Mouse (Mus musculus) forebrain, embryonic 13.5 days (tissue): Measurements from ENCODE around the gene Adcy9. TPM values are rescaled to one million over a fixed set of nuclear protein-coding genes. Genes with fewer than 3 reads are reported as not detected.

Source experiments
- ATAC-seq: fragments of 200-750 bp; cut with Nextera tagmentation; 2 replicates; pipeline ENCODE4 v1.8.0; 2017
- H3K27ac ChIP-seq: fragments of 300-500 bp; sonication (generic); 2 replicates; pipeline ENCODE4 v1.5.1; 2015; ENCODE audit warnings: inconsistent platforms, mild to moderate bottlenecking, moderate library complexity
- H3K27me3 ChIP-seq: fragments of 300-500 bp; sonication (generic); 2 replicates; pipeline ENCODE4 v1.6.1; 2015; ENCODE audit warnings: mild to moderate bottlenecking, inconsistent platforms
- H3K36me3 ChIP-seq: fragments of 300-500 bp; sonication (generic); 2 replicates; pipeline ENCODE4 v1.6.1; 2015; ENCODE audit warnings: mild to moderate bottlenecking, inconsistent platforms; ENCODE audit not compliant: poor library complexity, severe bottlenecking
- H3K4me1 ChIP-seq: fragments of 300-500 bp; sonication (generic); 2 replicates; pipeline ENCODE4 v1.6.1; 2015; ENCODE audit warnings: inconsistent platforms
- H3K4me2 ChIP-seq: fragments of 300-500 bp; sonication (generic); 2 replicates; pipeline ENCODE4 v1.6.1; 2015; ENCODE audit warnings: inconsistent platforms, mild to moderate bottlenecking, moderate library complexity
- H3K4me3 ChIP-seq: fragments of 300-500 bp; sonication (generic); 2 replicates; pipeline ENCODE4 v1.5.1; 2015; ENCODE audit warnings: mild to moderate bottlenecking, inconsistent platforms
- H3K9ac ChIP-seq: fragments of 300-500 bp; sonication (generic); 2 replicates; pipeline ENCODE4 v1.6.1; 2015; ENCODE audit warnings: mild to moderate bottlenecking, inconsistent platforms
- H3K9me3 ChIP-seq: fragments of 300-500 bp; sonication (generic); replicated peaks from 2 replicates; pipeline ENCODE4 v1.6.1; 2016; ENCODE audit warnings: inconsistent platforms
- WGBS: fragments of 180-500 bp; shearing (Covaris S2); methylation state at CpG from one replicate; pipeline ENCODE4 v1.1.7; 2015; 5-methylcytosine and 5-hydroxymethylcytosine counted together
- polyA plus RNA-seq: library from polyadenylated mRNA; unstranded; fragments of >200 nt; fragmentation: Nextera tagmentation; extraction: Ambion mirVana; gene quantifications from 2 replicates; pipeline ENCODE4 v1.2.1, GENCODE M21; 2015

The Adcy9 gene
- polyA plus RNA-seq, 1 experiment from 2014 or later: 1.0 TPM

DNA sequence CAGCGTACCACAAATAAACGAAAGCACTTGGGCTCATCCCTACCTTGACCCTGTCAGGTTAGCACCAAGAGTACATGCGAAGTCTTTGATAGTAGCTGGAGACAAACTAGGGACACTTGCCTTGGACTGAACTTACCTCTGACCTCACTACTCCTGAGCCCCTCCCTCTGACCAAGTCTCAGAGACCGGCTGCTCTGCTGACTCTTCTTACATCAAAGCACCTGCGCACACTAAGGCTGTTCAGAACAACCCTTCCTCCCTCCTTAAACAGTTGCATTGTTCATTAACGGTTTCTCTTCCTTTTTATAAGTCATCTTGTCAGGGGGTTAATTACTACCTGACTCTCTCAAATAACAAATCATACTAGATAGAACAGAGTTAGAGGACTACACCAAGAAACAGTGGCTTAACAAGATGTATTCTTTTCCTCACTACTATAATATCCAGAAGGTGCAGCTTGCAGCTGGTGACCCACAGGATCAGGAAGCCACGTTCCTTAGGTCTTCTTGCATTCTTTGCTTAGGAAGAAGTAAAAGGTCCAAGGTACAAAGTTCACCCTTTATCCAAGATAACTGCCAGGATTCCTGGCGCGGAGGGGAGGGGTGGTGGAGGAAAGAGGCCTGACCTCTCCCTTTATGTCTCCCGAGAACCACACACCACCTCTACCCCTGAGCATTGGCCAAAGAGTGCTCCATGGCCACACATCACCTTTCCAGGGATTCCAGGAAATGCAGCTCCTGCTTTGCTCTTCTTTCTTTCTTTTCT, 19.2 kb upstream of the Adcy9 start:
- Histone ChIP-seq H3K36me3 (no peaks in the 10 kb centered on the region), H3K4me3 (no peak overlapping the region), H3K4me1 (no peaks in the 10 kb centered on the region), H3K27ac (no peak overlapping the region), H3K9me3 (no peaks in the 10 kb centered on the region), H3K27me3 (no peaks in the 10 kb centered on the region), H3K4me2 (no peak overlapping the region), H3K9ac (no peak overlapping the region)
- 75% methylated on average over 10 of the region's 10 CpGs for WGBS
- no peak for ATAC-seq

DNA sequence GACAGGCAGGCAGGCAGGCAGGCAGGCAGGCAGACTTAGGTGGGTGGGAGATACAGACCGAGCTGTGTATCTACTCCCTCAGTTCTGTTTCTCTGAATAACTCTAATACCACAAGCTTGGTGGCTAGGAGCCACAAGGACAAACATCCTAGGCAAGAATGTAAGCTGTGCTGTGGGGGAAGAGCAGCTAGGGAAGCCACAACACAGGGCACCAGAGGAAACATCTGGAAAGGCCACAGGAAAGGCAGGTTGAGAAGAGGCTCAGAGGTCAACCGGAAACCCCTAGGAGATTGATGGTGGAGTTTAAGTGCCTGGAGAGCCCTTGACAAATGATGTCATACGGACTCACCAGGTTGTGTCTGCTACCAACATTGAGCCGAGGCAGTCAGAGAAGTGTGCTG, 16.4 kb upstream of the Adcy9 start:
- Histone ChIP-seq H3K9ac (no peak overlapping the region), H3K4me1 (no peaks in the 10 kb centered on the region), H3K9me3 (no peaks in the 10 kb centered on the region), H3K36me3 (no peaks in the 10 kb centered on the region), H3K4me2 (no peak overlapping the region), H3K4me3 (no peak overlapping the region), H3K27ac (no peak overlapping the region), H3K27me3 (no peaks in the 10 kb centered on the region)
- WGBS: 88% methylated on average over 4 of the region's 4 CpGs
- no peak for ATAC-seq

DNA sequence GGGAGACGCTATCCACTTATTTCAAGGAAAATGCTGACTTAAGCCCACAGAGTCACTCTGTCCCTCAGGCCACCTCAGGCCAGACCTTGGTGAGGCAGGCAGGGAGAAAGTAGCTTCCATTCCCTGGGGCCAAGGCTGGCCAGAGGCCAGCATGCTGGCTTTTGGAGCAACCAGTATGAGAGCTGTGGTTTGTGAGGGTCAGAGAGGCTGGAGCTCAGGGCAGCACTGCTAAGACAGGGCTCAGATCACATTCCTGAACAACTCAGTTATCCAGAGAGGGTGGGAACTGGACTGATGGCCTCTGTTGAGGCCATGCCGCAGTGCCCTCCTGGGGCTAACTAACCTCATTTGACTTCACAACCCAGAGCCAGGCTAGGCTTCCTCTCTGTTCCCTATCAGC, 15.1 kb upstream of the Adcy9 start:
- WGBS: 100% methylated on average over 2 of the region's 2 CpGs
- Histone ChIP-seq H3K4me2 (no peak overlapping the region), H3K4me1 (no peaks in the 10 kb centered on the region), H3K27me3 (no peaks in the 10 kb centered on the region), H3K27ac (no peak overlapping the region), H3K36me3 (no peaks in the 10 kb centered on the region), H3K4me3 (no peak overlapping the region), H3K9me3 (no peaks in the 10 kb centered on the region), H3K9ac (no peak overlapping the region)
- no peak for ATAC-seq

DNA sequence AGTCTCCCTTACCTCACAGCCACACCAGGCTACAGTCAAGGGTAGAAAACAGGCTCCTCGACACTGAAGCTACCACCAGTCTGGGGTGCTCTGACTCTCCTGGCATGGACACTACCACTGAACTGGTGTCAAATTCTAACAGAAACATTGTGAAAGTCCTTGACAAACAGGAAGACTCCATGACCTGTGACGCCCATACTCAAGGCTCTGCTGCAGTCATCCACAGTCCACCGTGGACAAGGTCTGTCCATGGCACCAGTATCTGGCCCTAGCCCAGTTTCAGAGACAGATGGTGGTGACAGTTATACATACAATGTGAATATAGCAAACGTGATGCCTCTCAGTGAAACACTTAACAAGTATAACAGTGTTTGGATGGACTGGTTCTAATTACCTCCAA, 11.5 kb upstream of the Adcy9 start:
- Histone ChIP-seq H3K4me1 (no peaks in the 10 kb centered on the region), H3K9me3 (no peaks in the 10 kb centered on the region), H3K27ac (no peak overlapping the region), H3K27me3 (no peaks in the 10 kb centered on the region), H3K36me3 (no peaks in the 10 kb centered on the region), H3K4me2 (no peak overlapping the region), H3K9ac (no peak overlapping the region), H3K4me3 (no peak overlapping the region)
- ATAC-seq: no peak
- WGBS: 82% methylated on average over 4 of the region's 4 CpGs

DNA sequence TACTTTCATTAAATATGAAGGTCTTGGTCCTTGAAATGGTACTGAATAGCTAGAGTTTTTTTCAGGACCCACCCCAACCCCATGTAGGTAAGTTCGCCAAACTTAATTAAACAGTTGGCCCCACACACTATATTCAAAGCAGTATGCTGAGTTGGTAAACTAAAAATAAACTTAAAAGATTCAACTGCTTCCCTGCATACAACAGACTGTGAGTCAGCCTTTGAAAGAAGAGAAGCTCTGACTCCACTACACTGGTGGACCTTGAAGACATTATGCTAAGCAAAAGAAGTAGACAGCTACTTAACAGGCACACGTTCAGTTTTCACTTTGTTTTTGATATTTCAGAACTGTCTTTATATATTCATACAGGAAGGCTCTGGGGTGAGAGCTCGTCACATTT, 10.7 kb upstream of the Adcy9 start:
- ATAC-seq: no peak
- whole genome bisulfite sequencing: 83% methylated on average over 3 of the region's 3 CpGs
- H3K27ac ChIP-seq: no peak overlapping the region
- H3K27me3 ChIP-seq: no peaks in the 10 kb centered on the region
- no peaks in the 10 kb centered on the region for H3K9me3 ChIP-seq
- no peak overlapping the region for H3K4me2 ChIP-seq
- no peak overlapping the region for H3K4me3 ChIP-seq
- no peaks in the 10 kb centered on the region for H3K4me1 ChIP-seq
- H3K9ac ChIP-seq: no peak overlapping the region
- H3K36me3 ChIP-seq: no peaks in the 10 kb centered on the region

DNA sequence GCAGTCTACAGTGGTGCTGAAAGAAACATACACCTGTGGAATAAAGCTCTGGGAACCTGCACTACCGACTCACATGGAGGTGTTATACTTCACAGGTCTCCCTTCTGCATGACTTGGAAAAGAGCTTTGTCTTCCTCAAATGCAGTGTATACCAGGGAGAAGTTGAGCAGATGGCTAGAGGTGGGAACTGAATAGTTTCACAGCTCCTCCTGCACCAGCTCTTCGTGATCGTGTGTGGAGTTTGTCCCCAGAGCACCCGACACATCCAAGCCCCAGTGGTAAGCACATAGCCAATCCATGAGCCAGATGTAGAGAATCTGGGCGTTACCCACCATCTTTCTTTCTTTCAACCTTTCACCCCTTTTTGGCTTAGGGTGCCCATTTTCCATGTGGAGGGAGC, 9.9 kb upstream of the Adcy9 start:
- no peak overlapping the region for H3K4me3 ChIP-seq
- no peak for ATAC-seq
- H3K4me2 ChIP-seq: no peak overlapping the region
- no peaks in the 10 kb centered on the region for H3K4me1 ChIP-seq
- no peaks in the 10 kb centered on the region for H3K9me3 ChIP-seq
- H3K27ac ChIP-seq: no peak overlapping the region
- H3K9ac ChIP-seq: no peak overlapping the region
- no peaks in the 10 kb centered on the region for H3K27me3 ChIP-seq
- H3K36me3 ChIP-seq: no peaks in the 10 kb centered on the region
- 83% methylated on average over 5 of the region's 5 CpGs for WGBS

DNA sequence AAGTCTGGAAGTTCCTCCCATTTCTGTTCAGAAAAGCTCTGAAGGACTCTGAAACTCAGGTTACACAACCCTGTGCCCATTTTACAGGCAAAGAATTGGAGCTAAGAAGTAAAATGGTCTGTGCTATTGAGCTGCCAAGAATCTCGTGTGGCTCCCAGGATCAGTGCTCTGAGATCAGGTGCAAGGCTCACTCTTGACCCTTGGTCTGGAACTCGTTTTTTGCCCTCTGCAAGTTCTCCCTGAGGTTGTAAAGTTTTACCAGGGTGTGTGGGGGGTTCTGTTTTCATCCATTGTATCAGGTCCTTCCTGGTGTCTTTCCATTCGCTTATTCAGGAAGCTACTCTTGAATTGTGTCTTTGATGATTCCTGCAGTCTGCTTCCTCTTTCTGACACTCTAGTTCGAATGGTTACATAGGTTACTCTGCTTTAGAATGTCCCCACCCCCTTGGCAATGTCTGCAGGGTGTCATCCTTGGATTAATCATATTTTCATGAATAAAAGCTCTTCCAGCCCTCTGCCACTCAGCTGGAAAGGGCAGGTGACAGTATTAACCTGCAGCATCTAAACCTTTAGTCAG, 5.4 kb upstream of the Adcy9 start:
- WGBS: 57% methylated on average over 4 of the region's 4 CpGs
- H3K9me3 ChIP-seq: no peaks in the 10 kb centered on the region
- H3K27ac ChIP-seq: no peak overlapping the region
- H3K36me3 ChIP-seq: no peaks in the 10 kb centered on the region
- no peak overlapping the region for H3K4me3 ChIP-seq
- no peak overlapping the region for H3K4me2 ChIP-seq
- H3K4me1 ChIP-seq: 0 out of 2 replicates have a peak, but pooled peaks cover 3% of the 10 kb centered on the region
- H3K27me3 ChIP-seq: no peaks in the 10 kb centered on the region
- no peak for ATAC-seq
- H3K9ac ChIP-seq: no peak overlapping the region

DNA sequence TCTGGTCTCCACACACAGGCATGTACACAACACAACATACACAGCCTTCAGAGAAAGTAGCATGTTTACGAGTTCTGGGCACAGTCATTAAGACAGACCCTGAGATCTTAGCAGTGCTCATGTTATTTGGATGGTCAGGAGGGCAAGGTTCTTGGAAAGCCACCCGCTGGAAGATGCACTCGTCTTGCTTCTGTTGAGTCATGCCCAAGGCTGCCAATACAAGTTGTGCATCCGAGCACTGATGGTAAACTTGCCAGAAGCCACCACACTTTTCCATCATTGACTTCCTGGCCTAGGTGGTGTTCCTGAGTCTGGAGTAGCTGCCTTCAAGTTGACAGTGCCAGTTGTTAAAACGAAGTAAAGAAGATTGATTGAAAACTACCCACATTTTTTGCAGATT, 3.3 kb upstream of the Adcy9 start:
- H3K9me3 ChIP-seq: no peaks in the 10 kb centered on the region
- 86% methylated on average over 5 of the region's 5 CpGs for WGBS

DNA sequence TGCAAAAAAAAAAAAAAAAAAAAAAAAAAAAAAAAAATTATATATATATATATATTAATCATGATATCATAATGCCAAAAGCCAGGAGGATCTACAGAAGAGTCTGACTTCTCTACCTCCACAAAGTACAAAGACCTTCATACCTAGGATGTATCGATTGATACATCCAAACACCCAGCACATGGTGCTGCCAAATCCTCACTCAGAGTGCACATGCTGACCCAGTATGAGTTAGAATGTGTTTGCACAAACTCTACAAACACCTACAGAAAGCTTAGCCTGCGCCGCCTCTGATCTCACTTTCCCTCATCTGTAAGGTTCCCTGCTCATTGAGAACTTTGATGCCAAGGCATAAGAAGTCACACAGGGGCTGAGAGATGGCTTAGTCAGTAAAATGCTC, 2.7 kb upstream of the Adcy9 start:
- Histone ChIP-seq H3K9ac (no peak overlapping the region), H3K27me3 (peaks cover 14% of the 10 kb centered on the region), H3K27ac (no peak overlapping the region), H3K4me1 (peaks cover 20% of the 10 kb centered on the region), H3K4me2 (no peak overlapping the region), H3K9me3 (no peaks in the 10 kb centered on the region), H3K4me3 (no peak overlapping the region), H3K36me3 (no peaks in the 10 kb centered on the region)
- ATAC-seq: no peak
- WGBS: 91% methylated on average over 3 of the region's 3 CpGs

More for the DNA sequence above, 3.3 kb upstream of the Adcy9 start:
- H3K27me3 ChIP-seq: peaks cover 8% of the 10 kb centered on the region
- no peak overlapping the region for H3K27ac ChIP-seq
- no peak overlapping the region for H3K9ac ChIP-seq
- no peak overlapping the region for H3K4me2 ChIP-seq
- peaks cover 15% of the 10 kb centered on the region for H3K4me1 ChIP-seq
- H3K36me3 ChIP-seq: no peaks in the 10 kb centered on the region
- no peak for ATAC-seq
- H3K4me3 ChIP-seq: no peak overlapping the region

DNA sequence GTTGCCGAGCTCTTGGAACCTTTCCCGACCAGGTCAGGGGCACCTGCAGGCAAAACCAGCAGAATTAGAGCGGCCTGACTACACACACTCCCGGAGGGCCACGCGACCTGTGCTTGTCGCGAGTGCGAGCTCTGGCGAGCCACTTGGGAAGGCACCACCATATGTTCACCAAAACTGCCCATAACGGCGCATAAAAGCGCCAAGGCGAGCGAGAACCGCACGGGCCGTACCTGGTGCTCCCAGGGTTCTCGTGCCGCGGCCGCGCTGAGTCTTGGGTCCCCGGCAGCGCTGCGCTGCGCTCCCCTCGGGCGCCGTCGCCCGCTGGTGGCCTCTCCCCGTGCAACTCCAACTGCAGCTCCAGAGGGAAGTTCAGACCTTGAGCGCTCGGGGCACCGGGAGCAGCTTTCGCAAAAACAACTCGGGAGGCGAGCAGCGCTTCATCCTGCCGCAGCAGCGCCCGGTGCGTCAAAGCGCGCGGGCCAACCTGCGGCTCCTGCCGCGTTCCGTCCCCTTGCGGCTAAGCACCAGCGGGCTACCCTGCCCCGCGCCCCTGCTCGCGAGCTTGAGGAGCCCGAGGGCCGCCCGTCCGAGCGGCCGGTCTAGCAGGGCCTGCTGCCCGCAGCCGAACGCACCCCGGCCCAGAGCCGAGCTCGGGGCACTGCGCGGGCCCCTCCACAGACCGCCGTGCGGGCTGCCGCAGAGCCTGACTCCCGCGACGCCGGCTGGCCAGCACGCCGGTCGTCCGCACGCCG, 576 bp downstream of the Adcy9 start:
- Histone ChIP-seq H3K9ac (peak overlapping the region; percentile 82), H3K4me1 (peaks cover 41% of the 10 kb centered on the region), H3K9me3 (no peaks in the 10 kb centered on the region), H3K36me3 (no peaks in the 10 kb centered on the region), H3K4me3 (peak overlapping the region; percentile 79), H3K4me2 (peak overlapping the region; percentile 98), H3K27ac (peak overlapping the region; percentile 66), H3K27me3 (peaks cover 20% of the 10 kb centered on the region)
- peak; percentile 88 for ATAC-seq
- under 1% methylated on average over 82 of the region's 85 CpGs for WGBS

DNA sequence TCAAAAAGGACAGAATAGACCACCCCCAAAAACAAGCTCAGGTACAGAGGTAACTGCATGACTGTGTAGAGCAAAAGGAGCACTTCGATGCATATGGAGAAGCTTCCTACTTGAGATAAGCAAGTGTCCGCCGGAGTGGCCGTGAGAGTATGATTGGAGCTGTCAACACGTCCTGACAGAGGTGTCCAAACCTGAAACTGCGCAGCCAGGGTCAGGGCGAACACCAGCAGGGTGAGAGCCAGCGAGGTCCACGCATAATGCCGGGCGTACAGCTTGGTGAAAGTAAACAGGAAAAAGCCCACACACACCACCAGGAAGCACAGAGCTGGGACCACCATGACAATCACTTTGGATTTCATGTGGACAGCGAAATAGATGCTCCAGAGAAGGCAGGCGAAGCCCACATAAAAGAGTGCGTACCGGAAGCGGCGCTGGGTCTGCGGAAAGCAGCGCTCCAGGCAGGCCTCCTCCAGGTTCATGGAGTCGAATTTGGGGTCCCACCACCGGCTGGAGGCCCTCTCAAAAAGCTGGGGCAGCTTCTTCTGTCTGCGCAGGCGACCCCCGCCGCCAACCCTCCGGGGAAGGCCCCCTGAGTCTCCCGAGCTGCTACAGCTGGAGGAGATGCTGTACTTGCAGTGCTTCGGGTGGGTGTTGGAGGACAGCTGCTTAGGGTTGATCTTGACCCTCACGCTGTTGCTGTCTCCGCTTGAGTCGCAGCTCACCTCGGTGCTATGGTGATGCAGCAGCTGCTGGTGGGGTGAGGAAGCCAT, 1.3 kb downstream of the Adcy9 start:
- Histone ChIP-seq H3K9ac (peak overlapping the region; percentile 82), H3K4me1 (peaks cover 41% of the 10 kb centered on the region), H3K27ac (no peak overlapping the region), H3K9me3 (no peaks in the 10 kb centered on the region), H3K4me3 (peak overlapping the region; percentile 79), H3K4me2 (peak overlapping the region; percentile 98), H3K36me3 (no peaks in the 10 kb centered on the region), H3K27me3 (peaks cover 20% of the 10 kb centered on the region)
- peak; percentile 3; the same call in 1 of the 2 replicates for ATAC-seq
- WGBS: 14% methylated on average over 32 of the region's 32 CpGs

DNA sequence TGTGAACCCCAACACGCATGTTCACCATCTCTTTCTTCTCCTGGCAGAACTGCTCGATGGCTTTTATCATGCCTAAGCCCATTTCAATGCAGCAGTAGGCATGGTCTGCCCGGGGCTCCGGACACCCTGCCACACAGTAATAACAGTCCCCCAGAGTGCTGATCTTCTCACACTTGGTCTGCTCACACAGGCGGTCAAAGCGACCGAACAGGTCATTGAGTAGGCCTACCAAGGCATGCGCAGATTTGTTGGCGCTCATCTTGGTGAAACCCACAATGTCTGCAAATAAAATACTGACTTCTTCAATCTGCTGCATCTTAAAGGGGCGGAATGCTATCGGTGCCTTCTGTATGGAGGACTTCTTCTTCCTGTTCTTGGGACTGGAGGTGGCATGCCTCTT, 2.2 kb downstream of the Adcy9 start:
- no peak overlapping the region for H3K27ac ChIP-seq
- no peaks in the 10 kb centered on the region for H3K36me3 ChIP-seq
- H3K4me1 ChIP-seq: peaks cover 45% of the 10 kb centered on the region
- H3K4me2 ChIP-seq: peak overlapping the region; percentile 98
- H3K9me3 ChIP-seq: no peaks in the 10 kb centered on the region
- peaks cover 20% of the 10 kb centered on the region for H3K27me3 ChIP-seq
- H3K4me3 ChIP-seq: peak overlapping the region; percentile 79; the same call in 1 of the 2 replicates
- WGBS: 93% methylated on average over 11 of the region's 11 CpGs
- no peak for ATAC-seq
- H3K9ac ChIP-seq: no peak overlapping the region
